Mouse (Mus musculus) E14TG2a.4 (cell line): ENCODE results near the gene Nckap5l.

Experiments
- CTCF ChIP-seq: conservative IDR thresholded peaks from 2 replicates; pipeline ENCODE4 v1.5.1; 2014; ENCODE audit warnings: low read length
- NANOG ChIP-seq: IDR thresholded peaks from 2 replicates; pipeline ENCODE4 v1.6.1; 2014; ENCODE audit warnings: borderline replicate concordance, low read length, mixed read lengths
- POU5F1 ChIP-seq: IDR thresholded peaks from 2 replicates; pipeline ENCODE4 v1.6.1; 2014; ENCODE audit warnings: low read length, borderline replicate concordance

DNA sequence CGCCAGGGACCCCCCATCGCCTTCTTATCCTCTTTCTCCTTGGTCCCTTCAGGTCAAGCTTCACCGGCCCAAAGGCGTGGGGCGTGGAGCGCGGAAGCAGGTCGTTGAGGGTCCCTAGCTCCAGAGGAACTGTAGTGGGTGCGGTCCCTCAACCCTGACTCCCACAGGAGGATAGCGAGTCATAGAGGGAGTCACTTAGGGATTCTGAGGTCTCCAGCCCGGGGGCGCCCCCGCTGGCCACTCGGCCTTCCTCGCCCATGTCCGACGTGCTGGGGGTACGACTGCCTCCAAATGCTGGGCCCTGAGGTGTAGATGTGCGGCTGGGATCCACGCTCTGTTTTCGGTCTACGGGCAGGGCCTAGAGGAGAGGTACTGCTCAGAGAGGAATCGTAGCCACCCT lies 35.0 kb downstream of the Nckap5l start:
- TF ChIP-seq CTCF, result no peak
- TF ChIP-seq NANOG, result no peak
- no peak for TF ChIP-seq POU5F1
